Mouse (Mus musculus): ENCODE measurements around the gene Trir. TPM values are rescaled to one million over a fixed set of nuclear protein-coding genes. Genes with fewer than 3 reads are reported as not detected.
A peak's percentile ranks its signal among the peaks of the same experiment; 100 is the strongest.

Trir gene
- polyA plus RNA-seq, 1 experiment from 2014 or later, result 63.4 TPM

- no peaks in the 10 kb centered on the region for H3K27me3 ChIP-seq (ENCODE audit: control insufficient read depth, insufficient read depth, low read length)
- no peaks in the 10 kb centered on the region for H3K36me3 ChIP-seq (ENCODE audit: control insufficient read depth, insufficient read depth, low read length)
- ATAC-seq (ENCODE audit: insufficient read depth, low FRiP score), result peak; percentile 84
- H3K4me3 ChIP-seq (replicated peaks; ENCODE audit: low read length), result peak overlapping the region; percentile 62
- peak overlapping the region; percentile 89 for H3K4me2 ChIP-seq (ENCODE audit: low read depth, low read length)
- peak overlapping the region; percentile 95 for H3K27ac ChIP-seq (ENCODE audit: low read length)
- H3K4me1 ChIP-seq (ENCODE audit: control insufficient read depth, insufficient read depth, low read length), result peaks cover 18% of the 10 kb centered on the region
- WGBS, result 3% methylated on average over 15 of the region's 15 CpGs
- H3K9ac ChIP-seq (ENCODE audit: low read length), result peak overlapping the region; percentile 84
- no peaks in the 10 kb centered on the region for H3K9me3 ChIP-seq (replicated peaks; ENCODE audit: control insufficient read depth, low read length)
These were observed 35.8 kb upstream of the Trir start for GRCm38 (mm10) chr8:84990836-84991235.

GRCm38 (mm10) chr8:84994375-84994774, 32.2 kb upstream of the Trir start:
- Histone ChIP-seq H3K4me2 (ENCODE audit: low read depth, low read length) (no peak overlapping the region), H3K4me3 (replicated peaks; ENCODE audit: low read length) (no peak overlapping the region), H3K4me1 (ENCODE audit: control insufficient read depth, insufficient read depth, low read length) (peaks cover 13% of the 10 kb centered on the region), H3K27ac (ENCODE audit: low read length) (no peak overlapping the region), H3K9me3 (replicated peaks; ENCODE audit: control insufficient read depth, low read length) (no peaks in the 10 kb centered on the region), H3K27me3 (ENCODE audit: control insufficient read depth, insufficient read depth, low read length) (no peaks in the 10 kb centered on the region), H3K9ac (ENCODE audit: low read length) (no peak overlapping the region), H3K36me3 (ENCODE audit: control insufficient read depth, insufficient read depth, low read length) (no peaks in the 10 kb centered on the region)
- WGBS, result 88% methylated on average over 9 of the region's 9 CpGs
- ATAC-seq (ENCODE audit: insufficient read depth, low FRiP score), result no peak

- H3K27me3 ChIP-seq (ENCODE audit: control insufficient read depth, insufficient read depth, low read length), result no peaks in the 10 kb centered on the region
- no peak overlapping the region for H3K4me2 ChIP-seq (ENCODE audit: low read depth, low read length)
- 42% methylated on average over 25 of the region's 25 CpGs for WGBS
- H3K4me1 ChIP-seq (ENCODE audit: control insufficient read depth, insufficient read depth, low read length), result peaks cover 9% of the 10 kb centered on the region; the same call in 1 of the 2 replicates
- H3K36me3 ChIP-seq (ENCODE audit: control insufficient read depth, insufficient read depth, low read length), result no peaks in the 10 kb centered on the region
- no peak overlapping the region for H3K4me3 ChIP-seq (replicated peaks; ENCODE audit: low read length)
- no peaks in the 10 kb centered on the region for H3K9me3 ChIP-seq (replicated peaks; ENCODE audit: control insufficient read depth, low read length)
- H3K27ac ChIP-seq (ENCODE audit: low read length), result no peak overlapping the region
- ATAC-seq (ENCODE audit: insufficient read depth, low FRiP score), result no peak
- no peak overlapping the region for H3K9ac ChIP-seq (ENCODE audit: low read length)
These were observed 30.9 kb upstream of the Trir start for GRCm38 (mm10) chr8:84995680-84996079.

GRCm38 (mm10) chr8:84996978-84997377, 29.6 kb upstream of the Trir start:
- ATAC-seq (ENCODE audit: insufficient read depth, low FRiP score), result no peak
- H3K4me3 ChIP-seq (replicated peaks; ENCODE audit: low read length), result no peak overlapping the region
- H3K36me3 ChIP-seq (ENCODE audit: control insufficient read depth, insufficient read depth, low read length), result no peaks in the 10 kb centered on the region
- peaks cover 5% of the 10 kb centered on the region; the same call in 1 of the 2 replicates for H3K4me1 ChIP-seq (ENCODE audit: control insufficient read depth, insufficient read depth, low read length)
- no peaks in the 10 kb centered on the region for H3K9me3 ChIP-seq (replicated peaks; ENCODE audit: control insufficient read depth, low read length)
- 84% methylated on average over 5 of the region's 5 CpGs for WGBS
- no peaks in the 10 kb centered on the region for H3K27me3 ChIP-seq (ENCODE audit: control insufficient read depth, insufficient read depth, low read length)
- H3K27ac ChIP-seq (ENCODE audit: low read length), result no peak overlapping the region
- no peak overlapping the region for H3K9ac ChIP-seq (ENCODE audit: low read length)
- H3K4me2 ChIP-seq (ENCODE audit: low read depth, low read length), result no peak overlapping the region

GRCm38 (mm10) chr8:84997649-84998295, 28.9 kb upstream of the Trir start:
- Histone ChIP-seq H3K4me2 (ENCODE audit: low read depth, low read length) (no peak overlapping the region), H3K27me3 (ENCODE audit: control insufficient read depth, insufficient read depth, low read length) (no peaks in the 10 kb centered on the region), H3K36me3 (ENCODE audit: control insufficient read depth, insufficient read depth, low read length) (no peaks in the 10 kb centered on the region), H3K4me1 (ENCODE audit: control insufficient read depth, insufficient read depth, low read length) (peaks cover 5% of the 10 kb centered on the region; the same call in 1 of the 2 replicates), H3K27ac (ENCODE audit: low read length) (no peak overlapping the region), H3K9ac (ENCODE audit: low read length) (0 out of 2 replicates have a peak overlapping the region, but pooled peaks have one; percentile 20), H3K4me3 (replicated peaks; ENCODE audit: low read length) (no peak overlapping the region), H3K9me3 (replicated peaks; ENCODE audit: control insufficient read depth, low read length) (no peaks in the 10 kb centered on the region)
- WGBS, result 10% methylated on average over 19 of the region's 19 CpGs
- ATAC-seq (ENCODE audit: insufficient read depth, low FRiP score), result peak; percentile 75; the same call in 1 of the 2 replicates

GRCm38 (mm10) chr8:85007686-85008085, 18.9 kb upstream of the Trir start:
- no peak for ATAC-seq (ENCODE audit: insufficient read depth, low FRiP score)
- H3K27ac ChIP-seq (ENCODE audit: low read length), result no peak overlapping the region
- H3K36me3 ChIP-seq (ENCODE audit: control insufficient read depth, insufficient read depth, low read length), result no peaks in the 10 kb centered on the region
- no peak overlapping the region for H3K4me3 ChIP-seq (replicated peaks; ENCODE audit: low read length)
- H3K27me3 ChIP-seq (ENCODE audit: control insufficient read depth, insufficient read depth, low read length), result peaks cover 17% of the 10 kb centered on the region
- no peak overlapping the region for H3K9ac ChIP-seq (ENCODE audit: low read length)
- no peak overlapping the region for H3K4me2 ChIP-seq (ENCODE audit: low read depth, low read length)
- H3K9me3 ChIP-seq (replicated peaks; ENCODE audit: control insufficient read depth, low read length), result no peaks in the 10 kb centered on the region
- H3K4me1 ChIP-seq (ENCODE audit: control insufficient read depth, insufficient read depth, low read length), result no peaks in the 10 kb centered on the region
- 19% methylated on average over 25 of the region's 25 CpGs for WGBS

GRCm38 (mm10) chr8:85011242-85011641, 15.4 kb upstream of the Trir start:
- peak; percentile 18; the same call in 1 of the 2 replicates for ATAC-seq (ENCODE audit: insufficient read depth, low FRiP score)
- 13% methylated on average over 28 of the region's 28 CpGs for WGBS
- no peaks in the 10 kb centered on the region for H3K9me3 ChIP-seq (replicated peaks; ENCODE audit: control insufficient read depth, low read length)
- H3K4me1 ChIP-seq (ENCODE audit: control insufficient read depth, insufficient read depth, low read length), result no peaks in the 10 kb centered on the region; the same call in 1 of the 2 replicates
- no peaks in the 10 kb centered on the region for H3K36me3 ChIP-seq (ENCODE audit: control insufficient read depth, insufficient read depth, low read length)
- H3K4me2 ChIP-seq (ENCODE audit: low read depth, low read length), result no peak overlapping the region
- no peak overlapping the region for H3K27ac ChIP-seq (ENCODE audit: low read length)
- H3K9ac ChIP-seq (ENCODE audit: low read length), result no peak overlapping the region
- H3K4me3 ChIP-seq (replicated peaks; ENCODE audit: low read length), result no peak overlapping the region
- peaks cover 20% of the 10 kb centered on the region for H3K27me3 ChIP-seq (ENCODE audit: control insufficient read depth, insufficient read depth, low read length)

GRCm38 (mm10) chr8:85013230-85013840, 13.3 kb upstream of the Trir start:
- ATAC-seq (ENCODE audit: insufficient read depth, low FRiP score), result peak; percentile 70; the same call in 1 of the 2 replicates
- WGBS, result 3% methylated on average over 26 of the region's 26 CpGs
- Histone ChIP-seq H3K4me1 (ENCODE audit: control insufficient read depth, insufficient read depth, low read length) (peaks cover 7% of the 10 kb centered on the region), H3K27ac (ENCODE audit: low read length) (no peak overlapping the region), H3K4me3 (replicated peaks; ENCODE audit: low read length) (peak overlapping the region; percentile 38), H3K36me3 (ENCODE audit: control insufficient read depth, insufficient read depth, low read length) (no peaks in the 10 kb centered on the region), H3K9ac (ENCODE audit: low read length) (peak overlapping the region; percentile 62), H3K27me3 (ENCODE audit: control insufficient read depth, insufficient read depth, low read length) (peaks cover 20% of the 10 kb centered on the region), H3K4me2 (ENCODE audit: low read depth, low read length) (peak overlapping the region; percentile 70), H3K9me3 (replicated peaks; ENCODE audit: control insufficient read depth, low read length) (no peaks in the 10 kb centered on the region)

GRCm38 (mm10) chr8:85014431-85014830, 12.2 kb upstream of the Trir start, which contains the start of gene Best2:
Best2 (minus strand) TSS chr8:85014531.
- Histone ChIP-seq H3K9ac (ENCODE audit: low read length) (peak within 1 kb of the TSS; percentile 62), H3K27me3 (ENCODE audit: control insufficient read depth, insufficient read depth, low read length) (peaks cover 20% of the 10 kb centered on the region), H3K27ac (ENCODE audit: low read length) (no peak within 1 kb of the TSS), H3K36me3 (ENCODE audit: control insufficient read depth, insufficient read depth, low read length) (no peaks in the 10 kb centered on the region), H3K9me3 (replicated peaks; ENCODE audit: control insufficient read depth, low read length) (no peaks in the 10 kb centered on the region), H3K4me2 (ENCODE audit: low read depth, low read length) (peak within 1 kb of the TSS; percentile 70), H3K4me1 (ENCODE audit: control insufficient read depth, insufficient read depth, low read length) (peaks cover 7% of the 10 kb centered on the region), H3K4me3 (replicated peaks; ENCODE audit: low read length) (peak within 1 kb of the TSS; percentile 38)
- 67% methylated on average over 2 of the region's 2 CpGs for WGBS
- ATAC-seq (ENCODE audit: insufficient read depth, low FRiP score), result no peak

Measured in stomach, embryonic 16.5 days (tissue).